Mouse (Mus musculus): Measurements from ENCODE around the gene Cuzd1.

DNA sequence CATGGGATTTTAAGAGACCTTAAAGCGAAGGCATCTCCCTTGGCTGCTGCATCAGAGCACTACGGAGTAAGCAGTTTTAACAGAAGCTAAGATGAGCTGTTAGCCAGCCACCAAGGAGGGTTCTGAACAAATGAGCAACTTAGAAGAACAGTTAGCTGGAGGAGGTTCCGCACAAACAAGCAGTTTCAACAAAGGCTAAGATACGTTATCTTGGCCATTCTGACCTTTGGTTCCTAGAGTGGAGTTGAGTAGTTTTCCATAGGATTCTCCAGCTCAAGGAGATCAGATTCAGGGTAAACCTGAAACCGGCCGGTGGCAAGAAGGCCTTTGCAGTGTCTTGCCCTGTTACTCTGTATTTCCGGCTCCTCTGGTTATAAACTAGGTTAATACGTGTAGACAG is 42.0 kb upstream of the Cuzd1 start:
- no peak for TF ChIP-seq USF1 (IDR thresholded peaks at IDR 0.05; ENCODE audit: low read depth)
- TF ChIP-seq CTCF (IDR thresholded peaks at IDR 0.05; ENCODE audit: control insufficient read depth, insufficient read depth, insufficient read length), result no peak
